8 mouse cellular contexts compared by ENCODE assay signal in the genomic region with DNA sequence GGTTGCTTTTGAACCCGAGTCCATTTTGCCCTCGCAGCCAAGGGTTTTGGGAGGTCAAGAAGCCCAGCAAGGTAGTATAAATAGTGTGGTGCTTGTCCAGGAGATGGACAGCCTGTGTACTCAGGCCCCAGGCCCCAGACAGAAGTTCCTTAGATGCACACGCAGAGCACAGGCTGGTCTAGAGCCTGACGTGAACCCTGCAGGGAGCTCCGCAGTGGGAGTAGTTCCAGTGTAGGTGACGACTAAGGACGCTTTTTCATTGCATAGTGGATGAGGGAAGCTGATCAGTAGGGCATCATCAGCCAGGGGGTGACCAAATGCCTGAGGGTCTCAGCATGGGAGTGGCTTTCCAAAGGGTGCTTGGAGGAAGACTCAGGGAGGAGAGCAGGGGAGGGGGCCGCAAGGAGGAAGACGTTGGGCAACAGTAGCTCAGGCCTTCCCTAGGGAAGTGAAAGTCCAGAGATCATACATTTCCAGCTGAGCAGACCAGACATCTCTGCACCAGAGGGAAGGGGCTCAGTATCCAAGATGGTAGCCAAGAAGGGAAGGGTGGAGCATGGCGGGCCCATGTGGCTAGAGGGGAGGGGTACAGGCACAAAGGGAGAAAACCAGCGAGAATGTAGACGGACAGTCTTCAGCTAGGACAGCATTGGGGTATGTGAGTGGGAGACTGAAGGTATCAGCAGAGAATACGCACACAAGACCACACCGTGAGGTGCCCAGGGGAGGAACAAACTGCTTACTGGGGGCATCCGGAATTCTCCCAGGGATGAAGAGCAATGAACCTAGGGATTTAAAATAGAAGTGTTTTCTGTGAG. TPM values are rescaled to one million over a fixed set of nuclear protein-coding genes. Genes with fewer than 3 reads are reported as not detected.
DNase-seq lines count a peak whose midpoint lies in the region; ATAC-seq lines count a peak whose summit lies in the region.

No protein-coding gene starts in this region.

- DNase-seq in kidney, postnatal 4 days, result no peak
- peak; percentile 71 for DNase-seq in cerebellum, adult 9-10 months
- DNase-seq in layer of hippocampus, postnatal 25 days (ENCODE audit: extremely low spot score in 1 of 2, low spot score in 1 of 2), result no peak
- DNase-seq in urinary bladder, postnatal 4 days (ENCODE audit: low spot score in 2 of 2), result no peak
- DNase-seq in spleen, adult 18-20 months, result no peak

- H3K4me1 ChIP-seq in kidney, embryonic 16.5 days (ENCODE audit: insufficient read depth, low read length), result peaks cover 22% of the 10 kb centered on the region
- peaks cover 27% of the 10 kb centered on the region for H3K4me1 ChIP-seq in hindbrain, embryonic 15.5 days (replicated peaks)
- H3K4me1 ChIP-seq in midbrain, embryonic 15.5 days, result peaks cover 32% of the 10 kb centered on the region

- peaks cover 12% of the 10 kb centered on the region for H3K36me3 ChIP-seq in kidney, embryonic 16.5 days (ENCODE audit: insufficient read depth, low read length)
- no peaks in the 10 kb centered on the region for H3K36me3 ChIP-seq in hindbrain, embryonic 15.5 days
- peaks cover under 1% of the 10 kb centered on the region; the same call in 1 of the 2 replicates for H3K36me3 ChIP-seq in midbrain, embryonic 15.5 days (replicated peaks)

- H3K4me3 ChIP-seq in kidney, embryonic 16.5 days (ENCODE audit: low read length), result peak overlapping the region; percentile 95
- peak overlapping the region; percentile 78 for H3K4me3 ChIP-seq in hindbrain, embryonic 15.5 days
- peak overlapping the region; percentile 90 for H3K4me3 ChIP-seq in midbrain, embryonic 15.5 days

- ATAC-seq in kidney, embryonic 16.5 days (ENCODE audit: low FRiP score, low TSS enrichment), result peak; percentile 22
- ATAC-seq in hindbrain, embryonic 15.5 days (ENCODE audit: low FRiP score, low read depth), result peak; percentile 25
- ATAC-seq in midbrain, embryonic 15.5 days (replicated peaks), result peak; percentile 34

- H3K9ac ChIP-seq in kidney, embryonic 16.5 days (replicated peaks; ENCODE audit: low read length), result peak overlapping the region; percentile 94
- peak overlapping the region; percentile 86 for H3K9ac ChIP-seq in hindbrain, embryonic 15.5 days
- peak overlapping the region; percentile 90 for H3K9ac ChIP-seq in midbrain, embryonic 15.5 days

- H3K27me3 ChIP-seq in kidney, embryonic 16.5 days (ENCODE audit: insufficient read depth, low read length), result no peaks in the 10 kb centered on the region
- no peaks in the 10 kb centered on the region for H3K27me3 ChIP-seq in hindbrain, embryonic 15.5 days
- H3K27me3 ChIP-seq in midbrain, embryonic 15.5 days (replicated peaks), result no peaks in the 10 kb centered on the region

- H3K9me3 ChIP-seq in kidney, embryonic 16.5 days (ENCODE audit: low read length), result no peaks in the 10 kb centered on the region
- H3K9me3 ChIP-seq in hindbrain, embryonic 15.5 days, result no peaks in the 10 kb centered on the region
- H3K9me3 ChIP-seq in midbrain, embryonic 15.5 days, result no peaks in the 10 kb centered on the region

- peak overlapping the region; percentile 92 for H3K4me2 ChIP-seq in kidney, embryonic 16.5 days (replicated peaks; ENCODE audit: low read depth, low read length)
- H3K4me2 ChIP-seq in hindbrain, embryonic 15.5 days, result peak overlapping the region; percentile 87
- H3K4me2 ChIP-seq in midbrain, embryonic 15.5 days, result peak overlapping the region; percentile 85

- 22% methylated on average over 15 of the region's 15 CpGs for WGBS in kidney, embryonic 16.5 days
- 33% methylated on average over 15 of the region's 15 CpGs for WGBS in hindbrain, embryonic 15.5 days
- WGBS in midbrain, embryonic 15.5 days, result 32% methylated on average over 15 of the region's 15 CpGs

- H3K27ac ChIP-seq in kidney, embryonic 16.5 days (ENCODE audit: low read length), result peak overlapping the region; percentile 95
- peak overlapping the region; percentile 97 for H3K27ac ChIP-seq in hindbrain, embryonic 15.5 days (replicated peaks)
- H3K27ac ChIP-seq in midbrain, embryonic 15.5 days, result peak overlapping the region; percentile 99

RNA-seq across cellular contexts. Expression of a gene that starts 1.1 kb away (rescaled TPM):
- 84.2 and 87.0 TPM in 2 replicates for polyA plus RNA-seq in kidney, embryonic 16.5 days (2015; fragmentation: Nextera tagmentation; extraction: Ambion mirVana)
- 102 and 107 TPM in 2 replicates for polyA plus RNA-seq in hindbrain, embryonic 15.5 days (2015; fragmentation: Nextera tagmentation; extraction: Ambion mirVana)
- 99.8 and 105 TPM in 2 replicates for polyA plus RNA-seq in midbrain, embryonic 15.5 days (2015; fragmentation: Nextera tagmentation; extraction: Ambion mirVana)
- 10 to 100 TPM; 74.9 to 79.7 TPM for total RNA-seq in layer of hippocampus, postnatal 25 days (2021)

RNA-seq across cellular contexts. Expression of a gene that starts 5.9 kb away (rescaled TPM):
- polyA plus RNA-seq in kidney, embryonic 16.5 days (2015; fragmentation: Nextera tagmentation; extraction: Ambion mirVana), result 2.3 and 2.5 TPM in 2 replicates
- polyA plus RNA-seq in hindbrain, embryonic 15.5 days (2015; fragmentation: Nextera tagmentation; extraction: Ambion mirVana), result 0.87 and 1.2 TPM in 2 replicates
- 0.79 and 1.1 TPM in 2 replicates for polyA plus RNA-seq in midbrain, embryonic 15.5 days (2015; fragmentation: Nextera tagmentation; extraction: Ambion mirVana)
- total RNA-seq in layer of hippocampus, postnatal 25 days (2021), result not detected

RNA-seq across cellular contexts. Expression of a gene that starts 11.7 kb away (rescaled TPM):
- 81.2 and 92.3 TPM in 2 replicates for polyA plus RNA-seq in kidney, embryonic 16.5 days (2015; fragmentation: Nextera tagmentation; extraction: Ambion mirVana)
- polyA plus RNA-seq in hindbrain, embryonic 15.5 days (2015; fragmentation: Nextera tagmentation; extraction: Ambion mirVana), result 82.4 and 91.7 TPM in 2 replicates
- 88.8 and 91.6 TPM in 2 replicates for polyA plus RNA-seq in midbrain, embryonic 15.5 days (2015; fragmentation: Nextera tagmentation; extraction: Ambion mirVana)
- total RNA-seq in layer of hippocampus, postnatal 25 days (2021), result 10 to 100 TPM; 67.1 to 77.7 TPM

RNA-seq across cellular contexts. Expression of a gene that starts 18.5 kb away (rescaled TPM):
- 0.75 and 0.81 TPM in 2 replicates for polyA plus RNA-seq in kidney, embryonic 16.5 days (2015; fragmentation: Nextera tagmentation; extraction: Ambion mirVana)
- polyA plus RNA-seq in hindbrain, embryonic 15.5 days (2015; fragmentation: Nextera tagmentation; extraction: Ambion mirVana), result 1.3 and 1.4 TPM in 2 replicates
- polyA plus RNA-seq in midbrain, embryonic 15.5 days (2015; fragmentation: Nextera tagmentation; extraction: Ambion mirVana), result 1.7 and 2.2 TPM in 2 replicates
- 1 to 10 TPM; 2.4 to 3.1 TPM for total RNA-seq in layer of hippocampus, postnatal 25 days (2021)

RNA-seq across cellular contexts. Expression of a gene that starts 24.7 kb away (rescaled TPM):
- not detected in 2 replicates for polyA plus RNA-seq in kidney, embryonic 16.5 days (2015; fragmentation: Nextera tagmentation; extraction: Ambion mirVana)
- polyA plus RNA-seq in hindbrain, embryonic 15.5 days (2015; fragmentation: Nextera tagmentation; extraction: Ambion mirVana), result 0.13 and 0.43 TPM in 2 replicates
- 0.41 and 0.44 TPM in 2 replicates for polyA plus RNA-seq in midbrain, embryonic 15.5 days (2015; fragmentation: Nextera tagmentation; extraction: Ambion mirVana)
- total RNA-seq in layer of hippocampus, postnatal 25 days (2021), result under 1 TPM in 1 of 2 experiments, not detected in 1; 0.22 TPM
